Mouse (Mus musculus): ENCODE measurements around the gene Ndufa11. TPM values are rescaled to one million over a fixed set of nuclear protein-coding genes. Genes with fewer than 3 reads are reported as not detected.

The Ndufa11 gene
- polyA plus RNA-seq, 1 experiment from 2014 or later: 1,119 TPM

DNA sequence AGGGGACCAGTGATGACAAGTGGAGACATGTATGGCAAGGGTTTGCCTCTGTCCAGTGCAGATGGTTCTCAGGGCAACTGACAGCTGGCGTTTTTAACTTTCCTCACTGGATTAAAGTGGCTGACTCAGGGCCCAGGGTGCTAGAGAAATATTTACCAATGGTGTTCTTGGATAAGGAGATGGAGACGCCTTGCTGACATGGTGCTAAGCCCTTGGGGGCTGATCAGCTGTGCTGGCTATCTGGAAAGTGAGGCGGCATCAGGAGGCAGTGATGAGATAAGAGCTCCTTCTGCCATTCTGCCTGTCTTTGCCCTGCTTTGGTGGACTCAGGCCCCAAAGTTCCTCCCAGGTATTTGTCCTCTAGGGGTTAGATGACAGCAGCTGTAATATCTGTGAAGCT, 34.7 kb upstream of the Ndufa11 start:
- WGBS: 12% methylated on average over 3 of the region's 3 CpGs
- H3K27ac ChIP-seq (replicated peaks in 1 of 2; ENCODE audit: control insufficient read depth in 1 of 2, insufficient read depth in 1 of 2, low read depth in 2 of 2, low read length in 2 of 2): 0 out of 4 replicates have a peak overlapping the region, but pooled peaks of 1 of the 2 experiments have one; percentile 1
- peaks cover 87% of the 10 kb centered on the region for H3K36me3 ChIP-seq (ENCODE audit: control insufficient read depth, insufficient read depth, low read length)
- no peak overlapping the region for H3K4me2 ChIP-seq (ENCODE audit: low read length)
- H3K9ac ChIP-seq (ENCODE audit: low read length): peak overlapping the region; percentile 21; the same call in 1 of the 2 replicates
- no peak for ATAC-seq (ENCODE audit: insufficient number of reproducible peaks, insufficient read depth, low FRiP score, low read depth)
- no peaks in the 10 kb centered on the region for H3K27me3 ChIP-seq (ENCODE audit: control insufficient read depth, insufficient read depth, low read length)
- H3K9me3 ChIP-seq (ENCODE audit: control insufficient read depth, low read length): no peaks in the 10 kb centered on the region
- H3K4me1 ChIP-seq (ENCODE audit: control insufficient read depth in 2 of 2, insufficient read depth in 2 of 2, low read length in 2 of 2): peaks cover 6 to 35% of the 10 kb centered on the region in 2 experiments; a peak in 3 of 4 replicates
- no peak overlapping the region for H3K4me3 ChIP-seq (ENCODE audit: control insufficient read depth in 1 of 2, insufficient read depth in 1 of 2, low read depth in 1 of 2, low read length in 2 of 2)

DNA sequence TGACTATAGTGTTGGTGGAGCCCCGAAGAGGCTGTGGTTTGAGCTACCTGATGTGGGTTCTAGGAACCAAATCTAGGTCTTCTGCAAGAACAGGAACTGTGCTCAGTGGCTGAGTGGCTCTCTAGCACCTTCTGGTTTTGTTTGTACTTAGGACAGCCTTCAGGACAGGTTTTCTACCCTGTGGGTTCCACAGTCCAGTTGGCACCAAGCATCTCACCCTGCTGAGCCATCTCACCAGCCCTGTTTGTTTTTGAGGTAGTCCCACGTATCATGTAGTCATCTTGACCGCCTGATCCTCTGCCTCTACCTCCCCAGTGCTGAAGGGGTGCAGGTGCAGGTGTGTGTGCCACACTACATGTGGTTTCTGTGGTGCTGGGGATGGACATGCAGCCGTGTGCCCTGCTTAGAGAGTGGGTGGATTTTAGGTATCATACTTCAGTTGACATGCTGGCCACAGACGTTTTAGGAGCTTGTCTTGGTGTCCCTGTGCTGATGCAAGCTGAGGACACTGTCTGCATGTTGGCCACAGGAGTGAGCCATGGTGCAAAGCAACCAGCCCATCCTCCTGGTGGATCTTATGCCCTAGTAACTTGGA, 33.9 kb upstream of the Ndufa11 start:
- Histone ChIP-seq H3K9ac (ENCODE audit: low read length) (no peak overlapping the region), H3K27ac (replicated peaks in 1 of 2; ENCODE audit: control insufficient read depth in 1 of 2, insufficient read depth in 1 of 2, low read depth in 2 of 2, low read length in 2 of 2) (no peak overlapping the region), H3K4me1 (ENCODE audit: control insufficient read depth in 2 of 2, insufficient read depth in 2 of 2, low read length in 2 of 2) (peaks cover 6 to 38% of the 10 kb centered on the region in 2 experiments; a peak in 3 of 4 replicates), H3K9me3 (ENCODE audit: control insufficient read depth, low read length) (no peaks in the 10 kb centered on the region), H3K36me3 (ENCODE audit: control insufficient read depth, insufficient read depth, low read length) (peaks cover 92% of the 10 kb centered on the region), H3K27me3 (ENCODE audit: control insufficient read depth, insufficient read depth, low read length) (no peaks in the 10 kb centered on the region), H3K4me2 (ENCODE audit: low read length) (no peak overlapping the region), H3K4me3 (ENCODE audit: control insufficient read depth in 1 of 2, insufficient read depth in 1 of 2, low read depth in 1 of 2, low read length in 2 of 2) (no peak overlapping the region)
- 81% methylated on average over 5 of the region's 5 CpGs for WGBS
- no peak for ATAC-seq (ENCODE audit: insufficient number of reproducible peaks, insufficient read depth, low FRiP score, low read depth)

DNA sequence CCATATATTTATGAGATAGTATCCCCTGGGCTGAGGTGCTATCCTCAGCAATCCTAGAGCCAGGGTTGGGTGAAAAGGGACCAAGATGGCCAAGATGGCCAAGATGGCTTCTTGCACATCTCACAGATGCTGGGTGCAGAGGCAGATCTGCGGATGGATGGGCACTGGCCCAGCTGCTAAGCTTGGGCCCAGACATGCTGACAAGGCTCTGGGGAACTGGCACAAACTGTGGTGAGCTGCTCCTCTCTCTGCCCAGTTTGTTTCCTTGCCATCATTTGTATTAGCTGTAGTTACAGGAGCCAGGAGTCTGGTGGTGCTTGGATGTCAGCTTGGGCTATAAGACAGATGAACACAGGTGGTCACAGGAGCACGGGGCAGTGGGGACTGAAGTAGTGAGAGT, 32.9 kb upstream of the Ndufa11 start:
- H3K9ac ChIP-seq (ENCODE audit: low read length): no peak overlapping the region; the same call in 1 of the 2 replicates
- no peak overlapping the region for H3K4me2 ChIP-seq (ENCODE audit: low read length)
- H3K4me1 ChIP-seq (ENCODE audit: control insufficient read depth in 2 of 2, insufficient read depth in 2 of 2, low read length in 2 of 2): peaks cover 6 to 38% of the 10 kb centered on the region in 2 experiments; a peak in 3 of 4 replicates
- peaks cover 90% of the 10 kb centered on the region for H3K36me3 ChIP-seq (ENCODE audit: control insufficient read depth, insufficient read depth, low read length)
- no peak overlapping the region for H3K27ac ChIP-seq (replicated peaks in 1 of 2; ENCODE audit: control insufficient read depth in 1 of 2, insufficient read depth in 1 of 2, low read depth in 2 of 2, low read length in 2 of 2)
- H3K27me3 ChIP-seq (ENCODE audit: control insufficient read depth, insufficient read depth, low read length): no peaks in the 10 kb centered on the region
- H3K9me3 ChIP-seq (ENCODE audit: control insufficient read depth, low read length): no peaks in the 10 kb centered on the region
- 90% methylated on average over 2 of the region's 2 CpGs for WGBS
- no peak for ATAC-seq (ENCODE audit: insufficient number of reproducible peaks, insufficient read depth, low FRiP score, low read depth)
- no peak overlapping the region for H3K4me3 ChIP-seq (ENCODE audit: control insufficient read depth in 1 of 2, insufficient read depth in 1 of 2, low read depth in 1 of 2, low read length in 2 of 2)

DNA sequence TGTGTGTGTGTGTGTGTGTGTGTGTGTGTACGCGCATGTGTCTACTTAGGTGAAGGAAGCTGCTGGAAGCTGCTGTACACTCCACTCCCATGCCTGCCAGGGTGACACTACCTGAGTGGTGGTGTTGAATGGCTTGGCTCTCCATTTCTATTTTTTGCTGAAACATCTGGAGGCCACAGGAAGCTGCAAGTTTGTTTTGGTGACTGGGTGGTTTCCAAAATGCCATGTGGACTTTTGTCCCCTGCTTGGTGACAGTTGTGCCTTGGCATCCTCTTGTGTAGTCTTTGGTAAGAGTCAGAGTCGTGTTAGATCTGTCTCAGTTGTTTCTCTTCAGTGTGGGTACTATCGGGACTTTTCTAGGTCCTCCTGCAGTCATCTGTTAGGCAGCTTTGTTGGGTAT, 30.8 kb upstream of the Ndufa11 start:
- Histone ChIP-seq H3K27me3 (ENCODE audit: control insufficient read depth, insufficient read depth, low read length) (no peaks in the 10 kb centered on the region), H3K9me3 (ENCODE audit: control insufficient read depth, low read length) (no peaks in the 10 kb centered on the region), H3K4me2 (ENCODE audit: low read length) (no peak overlapping the region), H3K27ac (replicated peaks in 1 of 2; ENCODE audit: control insufficient read depth in 1 of 2, insufficient read depth in 1 of 2, low read depth in 2 of 2, low read length in 2 of 2) (no peak overlapping the region), H3K36me3 (ENCODE audit: control insufficient read depth, insufficient read depth, low read length) (peaks cover 82% of the 10 kb centered on the region), H3K4me3 (ENCODE audit: control insufficient read depth in 1 of 2, insufficient read depth in 1 of 2, low read depth in 1 of 2, low read length in 2 of 2) (no peak overlapping the region), H3K9ac (ENCODE audit: low read length) (no peak overlapping the region), H3K4me1 (ENCODE audit: control insufficient read depth in 2 of 2, insufficient read depth in 2 of 2, low read length in 2 of 2) (peaks cover 6 to 27% of the 10 kb centered on the region in 2 experiments; a peak in 3 of 4 replicates)
- WGBS: 74% methylated on average over 4 of the region's 4 CpGs
- ATAC-seq (ENCODE audit: insufficient number of reproducible peaks, insufficient read depth, low FRiP score, low read depth): no peak

DNA sequence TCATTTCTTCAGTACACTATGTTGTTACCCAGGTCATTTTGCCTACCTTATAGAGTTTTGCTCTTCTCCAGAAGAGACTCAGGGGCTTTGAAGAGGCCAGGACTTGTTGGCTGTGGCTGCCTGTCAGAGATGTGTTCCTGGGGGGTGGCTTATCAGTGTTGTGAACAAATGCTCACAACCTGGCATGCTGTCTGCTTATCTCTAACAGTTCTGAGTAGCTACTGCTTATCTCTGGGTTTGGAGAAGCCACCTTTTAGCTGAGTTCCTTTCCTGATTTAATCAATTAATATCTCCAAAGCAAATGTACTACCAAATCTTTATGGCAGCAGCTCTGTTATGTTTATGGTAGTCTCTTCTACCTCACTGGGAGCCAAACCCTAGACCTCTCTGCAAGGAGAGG, 29.5 kb upstream of the Ndufa11 start:
- no peak for ATAC-seq (ENCODE audit: insufficient number of reproducible peaks, insufficient read depth, low FRiP score, low read depth)
- Histone ChIP-seq H3K36me3 (ENCODE audit: control insufficient read depth, insufficient read depth, low read length) (peaks cover 82% of the 10 kb centered on the region), H3K27ac (replicated peaks in 1 of 2; ENCODE audit: control insufficient read depth in 1 of 2, insufficient read depth in 1 of 2, low read depth in 2 of 2, low read length in 2 of 2) (no peak overlapping the region), H3K27me3 (ENCODE audit: control insufficient read depth, insufficient read depth, low read length) (no peaks in the 10 kb centered on the region), H3K4me3 (ENCODE audit: control insufficient read depth in 1 of 2, insufficient read depth in 1 of 2, low read depth in 1 of 2, low read length in 2 of 2) (no peak overlapping the region), H3K9me3 (ENCODE audit: control insufficient read depth, low read length) (no peaks in the 10 kb centered on the region), H3K4me1 (ENCODE audit: control insufficient read depth in 2 of 2, insufficient read depth in 2 of 2, low read length in 2 of 2) (peaks cover 6 to 24% of the 10 kb centered on the region in 2 experiments), H3K9ac (ENCODE audit: low read length) (no peak overlapping the region), H3K4me2 (ENCODE audit: low read length) (no peak overlapping the region)

DNA sequence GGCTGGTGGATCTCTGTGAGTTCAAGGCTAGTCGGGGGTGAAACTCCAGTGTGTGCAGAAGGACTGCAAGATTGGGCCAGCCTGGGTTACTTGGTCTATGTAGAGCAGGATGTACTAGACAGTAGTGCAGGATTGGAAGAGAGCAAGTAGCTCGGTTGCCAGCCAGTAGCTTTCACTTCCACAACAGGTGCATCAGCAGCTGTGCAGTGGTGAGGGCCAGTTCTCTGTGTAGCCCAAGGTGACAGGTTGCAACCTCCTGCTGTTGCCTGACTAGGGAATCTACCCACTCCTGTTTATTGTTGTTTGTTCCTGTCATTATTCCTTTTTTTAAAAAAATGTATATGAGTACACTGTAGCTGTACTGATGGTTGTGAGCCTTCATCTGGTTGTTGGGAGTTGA, 28.9 kb upstream of the Ndufa11 start:
- no peaks in the 10 kb centered on the region for H3K9me3 ChIP-seq (ENCODE audit: control insufficient read depth, low read length)
- WGBS: 84% methylated on average over 2 of the region's 2 CpGs
- no peak for ATAC-seq (ENCODE audit: insufficient number of reproducible peaks, insufficient read depth, low FRiP score, low read depth)
- peaks cover 80% of the 10 kb centered on the region for H3K36me3 ChIP-seq (ENCODE audit: control insufficient read depth, insufficient read depth, low read length)
- H3K27me3 ChIP-seq (ENCODE audit: control insufficient read depth, insufficient read depth, low read length): no peaks in the 10 kb centered on the region
- no peak overlapping the region for H3K4me3 ChIP-seq (ENCODE audit: control insufficient read depth in 1 of 2, insufficient read depth in 1 of 2, low read depth in 1 of 2, low read length in 2 of 2)
- H3K9ac ChIP-seq (ENCODE audit: low read length): no peak overlapping the region
- no peak overlapping the region for H3K27ac ChIP-seq (replicated peaks in 1 of 2; ENCODE audit: control insufficient read depth in 1 of 2, insufficient read depth in 1 of 2, low read depth in 2 of 2, low read length in 2 of 2)
- peaks cover 12 to 28% of the 10 kb centered on the region in 2 experiments for H3K4me1 ChIP-seq (ENCODE audit: control insufficient read depth in 2 of 2, insufficient read depth in 2 of 2, low read length in 2 of 2)
- no peak overlapping the region for H3K4me2 ChIP-seq (ENCODE audit: low read length)

DNA sequence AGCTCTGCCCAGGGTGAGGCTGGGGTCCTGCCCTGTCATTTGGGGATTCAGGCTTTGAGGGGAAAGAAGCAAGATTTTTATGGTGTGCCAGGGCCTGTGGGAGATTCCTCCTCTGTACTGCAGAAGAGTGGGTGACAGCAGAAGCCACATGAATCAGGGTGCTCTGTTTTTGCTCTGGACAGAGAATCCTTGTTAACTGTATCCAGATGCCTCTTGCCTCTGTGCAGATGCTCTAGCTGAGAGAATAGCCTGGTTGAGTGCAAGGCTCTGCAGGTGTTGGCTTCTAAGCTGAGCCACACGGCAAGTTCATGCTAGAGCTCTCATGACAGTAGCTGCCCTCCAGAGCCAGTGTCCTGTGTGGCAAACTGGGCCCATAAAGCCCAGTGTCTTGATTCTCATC, 24.2 kb upstream of the Ndufa11 start:
- Histone ChIP-seq H3K36me3 (ENCODE audit: control insufficient read depth, insufficient read depth, low read length) (peaks cover 76% of the 10 kb centered on the region), H3K4me3 (ENCODE audit: control insufficient read depth in 1 of 2, insufficient read depth in 1 of 2, low read depth in 1 of 2, low read length in 2 of 2) (no peak overlapping the region), H3K27me3 (ENCODE audit: control insufficient read depth, insufficient read depth, low read length) (no peaks in the 10 kb centered on the region), H3K4me2 (ENCODE audit: low read length) (no peak overlapping the region), H3K9me3 (ENCODE audit: control insufficient read depth, low read length) (no peaks in the 10 kb centered on the region), H3K27ac (replicated peaks in 1 of 2; ENCODE audit: control insufficient read depth in 1 of 2, insufficient read depth in 1 of 2, low read depth in 2 of 2, low read length in 2 of 2) (peak overlapping the region; percentile 31 to 64), H3K4me1 (ENCODE audit: control insufficient read depth in 2 of 2, insufficient read depth in 2 of 2, low read length in 2 of 2) (peaks cover 16 to 23% of the 10 kb centered on the region in 2 experiments), H3K9ac (ENCODE audit: low read length) (no peak overlapping the region)
- no peak for ATAC-seq (ENCODE audit: insufficient number of reproducible peaks, insufficient read depth, low FRiP score, low read depth)
- WGBS: 25% methylated on average over 1 of the region's 1 CpGs

DNA sequence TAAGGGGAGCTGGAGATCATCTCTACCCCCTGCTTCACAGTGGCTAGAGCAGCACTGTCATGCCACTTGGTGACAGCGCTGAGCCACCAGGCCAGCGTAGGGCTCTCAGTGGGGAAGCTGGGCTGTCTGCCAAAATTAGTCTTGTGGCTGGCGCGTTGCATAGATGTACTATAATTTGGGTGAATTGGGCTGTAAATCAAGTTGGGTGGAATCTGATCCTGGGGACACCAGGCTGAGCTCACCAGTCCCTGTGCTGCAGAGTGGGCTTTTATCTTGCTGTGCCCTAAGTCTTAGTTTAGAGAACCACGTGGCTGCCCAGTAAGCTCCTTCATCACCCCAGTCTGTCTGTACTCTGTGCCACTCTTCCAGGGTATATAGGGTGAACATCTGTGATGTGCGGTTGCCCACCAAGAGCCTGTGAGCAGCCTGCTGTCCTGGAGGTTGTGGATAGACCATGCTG, 23.7 kb upstream of the Ndufa11 start:
- WGBS: 35% methylated on average over 6 of the region's 6 CpGs

More for the DNA sequence above, 23.7 kb upstream of the Ndufa11 start:
- H3K27ac ChIP-seq (replicated peaks in 1 of 2; ENCODE audit: control insufficient read depth in 1 of 2, insufficient read depth in 1 of 2, low read depth in 2 of 2, low read length in 2 of 2): peak overlapping the region; percentile 58 to 64
- H3K4me1 ChIP-seq (ENCODE audit: control insufficient read depth in 2 of 2, insufficient read depth in 2 of 2, low read length in 2 of 2): peaks cover 16 to 23% of the 10 kb centered on the region in 2 experiments
- H3K4me2 ChIP-seq (ENCODE audit: low read length): no peak overlapping the region
- H3K9ac ChIP-seq (ENCODE audit: low read length): no peak overlapping the region
- ATAC-seq (ENCODE audit: insufficient number of reproducible peaks, insufficient read depth, low FRiP score, low read depth): peak; percentile 55
- H3K9me3 ChIP-seq (ENCODE audit: control insufficient read depth, low read length): no peaks in the 10 kb centered on the region
- H3K27me3 ChIP-seq (ENCODE audit: control insufficient read depth, insufficient read depth, low read length): no peaks in the 10 kb centered on the region
- H3K4me3 ChIP-seq (ENCODE audit: control insufficient read depth in 1 of 2, insufficient read depth in 1 of 2, low read depth in 1 of 2, low read length in 2 of 2): no peak overlapping the region
- H3K36me3 ChIP-seq (ENCODE audit: control insufficient read depth, insufficient read depth, low read length): peaks cover 77% of the 10 kb centered on the region

All from heart, embryonic 14.5 days (tissue).